Mouse (Mus musculus) brain, embryonic 14.5 days (tissue): Measurements from ENCODE around the gene Ubald1. TPM values are rescaled to one million over a fixed set of nuclear protein-coding genes. Genes with fewer than 3 reads are reported as not detected.

Experiments used
- DNase-seq: peaks from one replicate; pipeline ENCODE4 v3.0.0-alpha.2; 2011; ENCODE audit warnings: low read depth
- CTCF ChIP-seq: fragments of 200-500 bp; IDR thresholded peaks from 2 replicates; pipeline ENCODE4 v1.5.1; 2012; ENCODE audit warnings: inconsistent platforms, mild to moderate bottlenecking, moderate library complexity, borderline replicate concordance; ENCODE audit not compliant: insufficient read depth, insufficient read length; ENCODE audit errors: extremely low read depth
- POLR2A ChIP-seq: fragments of 200-500 bp; IDR thresholded peaks from 2 replicates; pipeline ENCODE4 v1.6.1; 2012; ENCODE audit warnings: mild to moderate bottlenecking, inconsistent platforms, borderline replicate concordance; ENCODE audit not compliant: poor library complexity, insufficient read depth, insufficient read length, severe bottlenecking; ENCODE audit errors: extremely low read depth
- polyA plus RNA-seq: library from polyadenylated mRNA; depleted of rRNA; stranded (reverse); fragments of >200 nt; gene quantifications from 2 replicates; pipeline ENCODE4 v1.2.3, GENCODE M21; 2012; rRNA removed

Ubald1 gene
- polyA plus RNA-seq, 1 experiment = 46.5 TPM

GRCm38 (mm10) chr16:4835191-4835590 is 44.9 kb downstream of the Ubald1 start, which contains the start of gene 4930562C15Rik:
TSS of gene 4930562C15Rik (plus strand) at chr16:4835416.
- TF ChIP-seq CTCF = no peak
- DNase-seq = no peak

- TF ChIP-seq CTCF (no peak), POLR2A (no peak)
- no peak for DNase-seq
Observed at GRCm38 (mm10) chr16:4833858-4834257, 46.3 kb downstream of the Ubald1 start.

GRCm38 (mm10) chr16:4831650-4832419 is 48.3 kb downstream of the Ubald1 start:
- TF ChIP-seq CTCF = no peak
- TF ChIP-seq POLR2A = no peak

GRCm38 (mm10) chr16:4829271-4829900 is 50.7 kb downstream of the Ubald1 start:
- no peak for DNase-seq
- TF ChIP-seq CTCF (no peak), POLR2A (no peak)

More at GRCm38 (mm10) chr16:4831650-4832419, 48.3 kb downstream of the Ubald1 start:
- peak; percentile 5 for DNase-seq

GRCm38 (mm10) chr16:4827639-4828038 is 52.5 kb downstream of the Ubald1 start:
- no peak for DNase-seq
- TF ChIP-seq CTCF (no peak), POLR2A (no peak)

Other genes starting within 250 kb of the Ubald1 start
- gene Vasn, start 240.4 kb downstream of the Ubald1 start, polyA plus RNA-seq = 6.9 and 9.9 TPM in 2 replicates
- gene Dnaja3, start 240.3 kb downstream of the Ubald1 start, polyA plus RNA-seq = 23.5 and 28.7 TPM in 2 replicates
- 64.0 and 68.8 TPM in 2 replicates for gene Coro7, start 200.5 kb downstream of the Ubald1 start, polyA plus RNA-seq
- 70.6 and 105 TPM in 2 replicates for gene Nmral1, start 161.0 kb downstream of the Ubald1 start, polyA plus RNA-seq
- 52.2 and 59.0 TPM in 2 replicates for gene Hmox2, start 154.0 kb downstream of the Ubald1 start, polyA plus RNA-seq
- 91.1 and 116 TPM in 2 replicates for gene Cdip1, start 90.0 kb downstream of the Ubald1 start, polyA plus RNA-seq
- not detected in 2 replicates for gene 4930562C15Rik, start 44.9 kb downstream of the Ubald1 start, polyA plus RNA-seq
- 152 and 169 TPM in 2 replicates for gene Mgrn1, start 5.9 kb upstream of the Ubald1 start, polyA plus RNA-seq
- 102 and 141 TPM in 2 replicates for gene Nudt16l1, start 58.4 kb upstream of the Ubald1 start, polyA plus RNA-seq
- 99.8 and 131 TPM in 2 replicates for gene Anks3, start 83.9 kb upstream of the Ubald1 start, polyA plus RNA-seq
- gene Sept12, start 117.5 kb upstream of the Ubald1 start, polyA plus RNA-seq = not detected in 2 replicates
- gene Smim22, start 127.0 kb upstream of the Ubald1 start, polyA plus RNA-seq = 1.6 and 3.4 TPM in 2 replicates
- 149 and 158 TPM in 2 replicates for gene Rogdi, start 133.2 kb upstream of the Ubald1 start, polyA plus RNA-seq
- 169 and 172 TPM in 2 replicates for gene Glyr1, start 169.5 kb upstream of the Ubald1 start, polyA plus RNA-seq
- gene Ubn1, start 169.7 kb upstream of the Ubald1 start, polyA plus RNA-seq = 35.0 and 37.6 TPM in 2 replicates